Mouse (Mus musculus): ENCODE results near the gene Ctsa.
A peak's percentile ranks its signal among the peaks of the same experiment; 100 is the strongest.
"Not testable (repeated sequence)": the region's sequence is repeated elsewhere in the genome, so short reads cannot be mapped to it uniquely, and the experiment has no call there.

The Ctsa gene

DNA sequence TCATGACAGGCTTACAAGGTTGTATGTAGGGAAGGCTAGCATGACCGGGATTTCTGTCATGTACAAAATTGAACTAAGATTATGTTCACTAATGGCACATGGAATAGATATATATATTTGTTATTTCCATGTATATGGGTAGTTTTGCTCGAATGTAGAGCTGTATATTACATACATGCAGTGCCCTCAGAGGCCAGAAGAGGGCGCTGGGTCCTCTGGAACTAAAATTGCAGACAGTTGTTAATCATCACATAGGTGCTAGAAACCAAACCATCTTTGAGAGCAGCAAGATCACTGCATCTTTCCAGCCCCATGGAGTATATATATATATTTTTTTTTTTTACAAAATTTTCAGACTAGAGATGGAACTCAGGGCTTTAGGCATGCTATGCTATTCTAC lies 13.1 kb downstream of the Ctsa start:
- no peak for DNase-seq (ENCODE audit: low read depth, low spot score)

DNA sequence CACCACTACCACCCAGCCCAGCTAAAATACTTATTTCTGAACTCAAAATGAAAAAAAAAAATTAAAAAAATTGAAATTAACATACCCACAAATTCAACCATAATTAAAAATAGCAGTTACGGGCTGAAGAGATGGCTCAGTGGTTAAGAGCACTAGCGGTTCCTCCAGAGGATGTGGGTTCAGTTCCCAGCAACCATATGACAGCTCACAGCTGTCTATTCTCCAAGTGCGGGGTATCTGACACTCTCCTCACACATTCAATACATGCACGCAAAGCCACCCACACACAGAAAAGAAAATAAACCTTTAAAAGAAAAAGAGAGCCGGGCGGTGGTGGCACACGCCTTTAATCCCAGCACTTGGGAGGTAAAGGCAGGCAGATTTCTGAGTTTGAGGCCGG lies 17.4 kb downstream of the Ctsa start:
- no peak for DNase-seq (ENCODE audit: low read depth, low spot score)

DNA sequence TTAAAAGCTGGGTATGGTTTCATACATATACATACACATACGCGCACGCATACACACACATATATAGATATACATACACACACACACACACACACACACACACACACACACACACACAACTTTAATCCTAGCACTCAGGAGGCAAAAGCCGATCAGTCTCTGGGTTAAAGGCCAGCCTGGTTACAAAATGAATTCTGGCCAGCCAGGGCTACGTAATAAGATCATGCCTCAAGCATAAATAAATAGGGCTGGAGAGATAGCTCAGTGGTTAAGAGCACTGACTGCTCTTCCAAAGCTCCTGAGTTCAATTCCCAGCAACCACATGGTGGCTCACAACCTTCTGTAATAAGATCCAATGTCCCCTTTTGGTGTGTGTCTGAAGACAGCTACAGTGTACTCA lies 22.9 kb downstream of the Ctsa start:
- not testable (repeated sequence) for DNase-seq (ENCODE audit: low read depth, low spot score)

DNA sequence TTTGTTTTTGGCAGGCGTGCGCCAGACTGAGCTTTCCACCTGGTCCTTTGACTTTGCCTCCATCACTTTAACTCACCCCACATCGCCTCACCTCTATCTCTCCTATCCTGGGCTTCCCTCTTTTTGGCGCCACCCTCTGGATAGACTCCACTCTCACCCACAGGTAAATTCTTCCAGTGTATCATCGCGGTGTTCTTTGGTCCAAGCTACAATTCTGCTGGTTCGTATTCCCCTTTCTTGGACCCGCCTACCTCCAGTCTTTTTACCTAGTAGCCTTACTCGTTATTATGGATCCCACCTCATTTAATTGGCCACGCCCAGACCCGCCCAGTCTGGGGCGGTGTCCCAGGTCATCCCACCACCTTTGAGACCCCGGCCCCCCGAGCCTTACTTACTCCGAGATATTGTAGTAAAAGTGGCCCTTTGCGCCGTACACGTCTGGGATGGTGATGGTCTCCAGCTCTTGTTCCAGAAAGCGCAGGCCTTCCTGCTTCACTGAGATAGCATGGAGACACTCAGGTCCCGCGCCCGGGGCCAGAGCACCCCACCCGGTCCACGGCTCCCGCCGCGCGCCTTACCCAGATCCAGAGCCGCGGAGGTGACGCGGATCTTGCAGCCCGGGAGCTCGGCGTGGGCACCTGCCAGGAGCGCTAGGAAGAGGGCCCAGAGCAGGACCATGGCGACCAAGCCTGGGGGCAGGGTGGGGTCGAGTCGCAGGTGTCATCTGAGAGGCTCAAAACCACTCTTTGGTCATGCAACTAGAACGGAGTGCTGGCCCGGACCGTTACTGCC lies 23.8 kb downstream of the Ctsa start:
- no peak for DNase-seq (ENCODE audit: low read depth, low spot score)

DNA sequence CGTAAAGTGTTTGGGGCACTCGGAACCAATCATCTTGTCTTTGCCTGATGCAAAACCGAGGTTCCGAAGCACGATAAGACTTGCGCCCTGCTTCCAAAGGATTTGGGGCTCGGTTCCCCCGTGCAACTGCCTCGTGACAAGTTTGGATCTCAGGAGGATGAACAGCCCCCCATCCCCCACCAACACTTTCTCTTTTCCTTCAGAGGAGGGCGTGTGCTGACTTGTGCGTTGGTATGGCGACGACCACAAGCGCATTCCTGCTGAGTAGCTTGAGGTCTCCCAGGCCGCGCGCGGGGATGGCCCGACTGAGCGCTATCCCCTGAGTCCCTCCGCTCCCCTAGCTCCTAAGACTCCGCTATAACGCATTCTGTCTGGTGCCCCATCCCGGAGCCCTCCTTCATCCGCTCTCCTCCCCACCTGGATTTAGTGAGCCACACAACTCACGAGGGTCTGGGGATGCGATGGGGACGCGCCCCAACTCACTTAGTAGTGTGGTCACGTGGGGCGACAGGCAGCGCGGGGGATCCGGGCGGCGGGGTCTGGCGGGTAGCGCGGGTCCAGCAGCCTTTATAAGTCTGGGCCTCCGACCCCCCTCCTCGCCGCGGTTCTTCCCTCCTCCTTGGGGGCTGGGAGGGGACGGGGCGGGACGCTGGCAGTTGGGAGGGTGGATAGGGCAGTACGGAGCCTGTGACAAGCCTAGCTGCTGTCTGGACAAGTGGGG lies 24.6 kb downstream of the Ctsa start, which contains the start of gene Pltp:
Pltp (minus strand) TSS at position 611 of the 721 bp plus-strand sequence.
- peak; percentile 47 for DNase-seq (ENCODE audit: low read depth, low spot score)

DNA sequence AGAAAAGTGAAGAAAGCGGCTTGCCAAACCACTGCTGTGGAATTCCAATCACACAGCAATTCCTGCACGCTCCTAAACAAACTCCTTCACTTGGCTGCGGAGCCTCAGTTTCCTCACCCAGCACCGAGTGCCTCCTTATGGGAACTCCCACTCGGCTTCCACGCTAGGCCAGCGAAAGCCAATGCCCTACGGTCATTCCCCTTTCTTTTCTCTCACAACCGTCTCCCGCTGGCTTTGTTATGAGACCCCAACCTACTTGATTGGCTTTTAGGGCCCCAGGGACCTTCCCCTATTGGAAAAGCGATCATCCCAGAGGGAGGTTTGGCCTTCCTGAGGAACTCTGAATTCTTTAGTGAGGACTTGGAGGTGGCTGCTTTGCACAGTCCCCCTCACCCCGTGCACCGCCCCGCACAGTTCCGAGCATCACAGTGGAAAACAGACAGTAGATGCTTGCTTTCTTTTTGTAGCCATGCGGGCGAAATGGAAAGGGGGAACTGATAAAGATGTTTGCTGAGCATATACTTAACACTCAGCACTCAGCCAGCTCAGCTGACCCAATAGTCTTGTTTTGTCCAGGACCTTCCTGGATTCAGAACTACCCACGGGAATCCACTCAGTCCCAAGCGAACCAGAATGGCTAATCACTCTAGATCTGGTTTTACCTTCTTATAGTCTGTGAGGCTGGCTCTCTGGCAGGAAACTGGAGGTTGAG lies 25.3 kb downstream of the Ctsa start:
- DNase-seq (ENCODE audit: low read depth, low spot score): no peak

DNA sequence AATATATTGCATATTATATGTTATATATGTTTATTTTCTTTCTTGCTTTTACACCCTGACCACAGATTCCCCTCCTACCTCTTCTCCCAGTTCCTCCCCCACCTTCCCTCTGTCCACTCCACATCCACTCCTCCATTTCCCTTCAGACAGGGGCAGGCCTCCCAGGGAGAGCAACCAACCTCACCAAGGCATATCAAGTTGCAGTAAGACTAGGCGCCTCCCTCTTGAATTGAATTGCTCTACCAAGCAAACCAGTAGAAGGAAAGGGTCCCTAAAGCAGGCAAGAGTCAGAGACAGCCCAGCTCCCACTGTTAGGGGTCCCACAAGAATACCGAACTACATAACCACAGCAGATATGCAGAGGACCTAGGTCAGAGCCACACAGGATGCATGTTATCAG lies 26.5 kb downstream of the Ctsa start:
- DNase-seq (ENCODE audit: low read depth, low spot score): no peak

DNA sequence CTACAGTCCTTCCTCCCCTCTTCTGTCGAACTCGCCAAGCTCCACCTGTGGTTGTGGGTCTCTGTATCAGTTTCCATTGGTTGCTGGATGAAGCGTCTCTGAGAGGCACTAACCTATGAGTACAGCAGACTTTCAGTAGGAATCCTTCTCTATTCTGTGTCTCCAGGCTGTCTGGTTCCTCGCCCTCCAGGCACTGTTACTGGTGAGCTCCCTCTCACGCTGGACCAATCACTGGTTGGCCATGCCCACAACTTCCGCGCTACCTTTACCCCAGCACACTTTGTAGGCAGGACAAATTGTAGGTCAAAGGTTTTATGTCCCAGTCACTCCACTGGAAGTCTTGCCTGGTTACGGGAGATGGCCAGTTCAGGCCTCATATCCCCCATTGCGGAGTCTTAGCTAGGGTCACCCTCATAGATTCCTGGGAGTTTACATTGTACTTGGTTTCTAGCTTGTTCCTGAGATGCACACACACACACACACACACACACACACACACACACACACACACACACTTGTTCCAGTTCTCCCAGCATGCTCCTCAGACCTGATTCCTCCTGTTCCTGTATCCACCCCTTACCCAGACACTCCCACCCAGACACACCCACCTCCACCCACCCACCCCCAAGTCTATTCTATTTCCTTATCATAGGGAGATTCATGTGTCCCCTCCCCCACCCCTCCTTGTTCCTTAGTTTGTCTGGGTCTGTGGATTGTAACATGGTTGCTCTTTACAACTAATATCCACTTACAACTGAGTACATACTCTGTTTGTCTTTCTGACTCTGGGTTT lies 27.2 kb downstream of the Ctsa start:
- no peak for DNase-seq (ENCODE audit: low read depth, low spot score)

DNA sequence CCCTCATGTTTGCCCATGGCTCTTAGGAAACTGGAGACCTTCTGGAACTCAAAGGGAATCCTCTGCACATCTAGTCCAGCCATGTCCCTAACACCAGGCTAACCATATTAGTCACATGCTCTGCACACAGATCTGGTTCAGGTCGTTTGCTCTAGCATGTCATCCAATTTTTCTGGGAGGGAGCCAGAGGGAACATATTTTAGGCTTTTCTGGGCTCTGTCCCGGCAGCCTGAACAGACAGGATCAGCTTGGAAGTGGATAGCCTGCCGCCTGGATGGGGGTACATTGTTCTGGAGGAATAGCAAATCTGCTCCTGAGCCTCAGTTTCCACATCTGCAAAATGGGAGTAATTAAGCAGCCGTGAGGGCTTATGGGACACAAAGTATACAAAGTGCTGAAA lies 28.4 kb downstream of the Ctsa start:
- DNase-seq (ENCODE audit: low read depth, low spot score): no peak

DNA sequence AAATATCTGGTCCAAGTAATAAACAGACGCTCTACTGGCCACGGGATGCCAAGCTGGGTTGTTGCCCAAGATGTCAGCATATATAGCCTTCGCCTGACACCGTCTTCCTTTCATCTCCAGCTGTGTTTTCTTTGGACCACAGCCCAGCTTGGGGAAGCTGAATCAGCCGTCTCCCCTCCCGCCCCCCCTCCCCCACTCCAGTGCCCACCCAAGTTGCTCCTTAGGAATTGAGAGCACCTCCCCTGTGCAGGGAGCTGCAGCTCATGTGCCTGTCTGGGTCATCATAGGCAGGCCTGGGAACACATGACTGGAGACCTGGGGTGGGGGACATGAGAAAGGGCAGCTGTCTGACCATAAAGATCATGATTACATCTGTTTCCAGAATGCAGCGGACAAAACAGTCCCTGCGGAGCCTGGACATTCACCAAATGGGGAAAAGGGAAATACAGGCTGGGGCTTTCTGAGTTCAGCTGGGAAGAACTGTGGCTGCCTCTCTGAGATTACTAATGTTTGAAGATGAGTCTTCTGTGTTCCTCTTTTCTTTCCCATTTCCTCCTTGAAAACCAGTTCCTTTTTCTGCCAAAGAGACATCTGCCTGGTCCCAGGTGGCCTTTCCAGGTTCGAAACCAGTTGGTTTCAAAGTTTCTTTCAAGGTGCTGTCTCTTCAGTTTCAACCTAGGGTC lies 29.6 kb downstream of the Ctsa start:
- DNase-seq (ENCODE audit: low read depth, low spot score): peak; percentile 49

DNA sequence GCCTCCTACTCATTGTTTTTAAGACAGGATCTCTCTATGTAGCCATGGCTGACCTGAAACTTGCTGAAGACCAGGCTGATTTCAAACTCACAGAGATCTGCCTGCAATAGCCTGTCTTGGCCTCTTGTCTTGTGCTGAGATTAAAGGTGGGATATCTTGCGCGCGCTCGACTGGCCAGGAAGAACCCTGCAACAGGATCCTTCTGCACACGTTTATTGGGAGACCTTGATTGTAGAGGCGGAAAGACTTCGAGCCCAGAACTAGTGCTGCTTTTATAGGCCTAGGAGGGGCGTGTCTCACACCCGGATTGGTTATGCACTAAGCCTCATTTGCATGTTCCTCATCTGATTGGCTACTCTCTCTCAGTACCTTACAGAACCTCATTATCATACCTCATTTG lies 30.7 kb downstream of the Ctsa start:
- not testable (repeated sequence) for DNase-seq (ENCODE audit: low read depth, low spot score)

DNA sequence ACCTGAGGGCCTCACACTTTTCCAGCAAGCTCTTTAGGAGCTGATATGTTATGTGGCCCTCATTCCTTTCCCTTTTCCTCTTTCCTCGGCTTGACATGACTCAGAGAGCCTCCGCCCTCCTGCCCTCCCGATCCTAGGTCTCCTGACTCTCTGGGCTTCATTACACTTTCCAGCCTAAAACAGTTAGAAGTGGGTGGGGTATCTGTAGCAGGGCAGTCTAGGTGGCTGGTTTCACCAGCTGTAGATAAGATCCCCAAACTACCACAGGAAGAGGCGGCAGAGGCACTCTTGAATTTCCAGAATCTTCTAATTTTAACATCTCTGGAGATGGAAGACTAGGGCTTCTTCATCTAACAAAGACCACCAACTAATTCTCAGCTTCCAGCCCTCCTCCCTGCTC lies 31.9 kb downstream of the Ctsa start:
- DNase-seq (ENCODE audit: low read depth, low spot score): no peak

DNA sequence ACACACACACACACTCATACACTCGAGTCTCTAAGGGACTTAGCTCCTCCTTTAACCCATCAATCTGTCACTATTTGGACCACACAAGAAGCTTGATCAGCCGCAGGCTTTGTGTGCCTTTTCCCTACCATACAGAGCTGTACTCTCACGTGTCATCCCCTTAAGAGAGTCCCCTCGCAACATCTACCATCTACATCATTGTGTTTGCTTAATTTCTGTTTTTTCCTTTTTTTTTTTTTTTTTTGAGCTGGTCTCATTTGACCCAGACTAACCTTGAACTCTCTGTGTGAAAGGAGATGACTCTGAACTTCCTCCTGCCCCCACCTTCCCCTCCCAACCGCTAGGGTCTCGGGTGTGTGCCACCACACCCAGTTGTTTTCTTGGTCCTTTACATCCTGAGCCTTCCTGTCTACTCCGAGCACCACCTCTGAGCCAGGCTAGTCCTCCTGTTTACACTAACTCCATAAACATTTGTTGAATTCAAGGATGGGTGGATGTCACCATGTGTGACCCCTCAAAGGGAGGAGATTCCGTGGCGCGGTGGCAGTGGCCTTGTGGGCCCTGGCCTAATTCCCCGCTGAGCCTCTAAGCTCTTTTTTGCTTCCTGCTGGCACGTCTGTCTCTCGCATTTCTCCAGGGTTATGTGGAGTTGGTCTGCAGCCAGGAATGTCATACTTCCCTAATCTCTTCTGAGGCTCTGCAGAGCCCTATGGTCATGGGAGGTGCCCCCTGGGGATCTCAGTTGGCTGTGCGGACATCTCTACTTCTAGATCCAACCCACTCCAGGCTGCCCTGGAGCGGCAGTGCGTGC lies 34.3 kb downstream of the Ctsa start:
- no peak for DNase-seq (ENCODE audit: low read depth, low spot score)

DNA sequence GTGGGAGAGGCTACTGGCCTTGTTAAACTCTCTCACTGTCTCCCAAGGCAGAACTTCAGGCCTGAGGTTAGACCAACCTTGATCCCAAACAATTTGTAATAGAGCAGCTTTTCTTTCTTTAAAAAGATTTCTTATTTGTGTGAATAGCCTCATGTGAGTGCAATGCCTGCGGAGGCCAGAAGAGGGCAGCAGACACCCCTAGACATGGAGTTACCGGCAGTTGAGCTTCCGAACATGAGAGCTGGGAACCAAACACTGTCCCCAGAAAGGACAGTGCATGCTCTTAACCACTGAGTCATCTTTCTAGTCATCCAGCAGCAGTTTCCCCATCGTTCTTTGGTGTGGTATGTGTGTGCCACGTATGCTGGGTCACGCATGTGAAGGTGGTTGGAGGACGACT lies 34.9 kb downstream of the Ctsa start:
- no peak for DNase-seq (ENCODE audit: low read depth, low spot score)

DNA sequence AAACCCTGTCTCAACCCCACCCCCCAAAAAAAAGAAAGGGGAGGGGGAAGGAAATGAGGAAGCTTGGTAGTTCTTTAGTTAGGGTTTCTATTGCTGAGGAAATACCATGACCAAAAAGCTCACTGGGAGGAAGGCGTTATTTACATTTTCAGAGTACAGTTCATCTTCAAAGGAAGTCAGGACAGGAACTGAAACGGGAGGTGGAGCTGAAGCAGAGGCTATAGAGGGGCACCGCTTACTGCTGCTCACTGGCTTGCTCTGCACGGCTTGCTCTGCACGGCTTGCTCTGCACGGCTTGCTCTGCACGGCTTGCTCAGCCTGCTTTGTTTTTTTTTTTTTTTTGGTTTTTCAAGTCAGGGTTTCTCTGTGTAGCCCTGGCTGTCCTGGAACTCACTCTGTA lies 35.8 kb downstream of the Ctsa start:
- no peak for DNase-seq (ENCODE audit: low read depth, low spot score)

DNA sequence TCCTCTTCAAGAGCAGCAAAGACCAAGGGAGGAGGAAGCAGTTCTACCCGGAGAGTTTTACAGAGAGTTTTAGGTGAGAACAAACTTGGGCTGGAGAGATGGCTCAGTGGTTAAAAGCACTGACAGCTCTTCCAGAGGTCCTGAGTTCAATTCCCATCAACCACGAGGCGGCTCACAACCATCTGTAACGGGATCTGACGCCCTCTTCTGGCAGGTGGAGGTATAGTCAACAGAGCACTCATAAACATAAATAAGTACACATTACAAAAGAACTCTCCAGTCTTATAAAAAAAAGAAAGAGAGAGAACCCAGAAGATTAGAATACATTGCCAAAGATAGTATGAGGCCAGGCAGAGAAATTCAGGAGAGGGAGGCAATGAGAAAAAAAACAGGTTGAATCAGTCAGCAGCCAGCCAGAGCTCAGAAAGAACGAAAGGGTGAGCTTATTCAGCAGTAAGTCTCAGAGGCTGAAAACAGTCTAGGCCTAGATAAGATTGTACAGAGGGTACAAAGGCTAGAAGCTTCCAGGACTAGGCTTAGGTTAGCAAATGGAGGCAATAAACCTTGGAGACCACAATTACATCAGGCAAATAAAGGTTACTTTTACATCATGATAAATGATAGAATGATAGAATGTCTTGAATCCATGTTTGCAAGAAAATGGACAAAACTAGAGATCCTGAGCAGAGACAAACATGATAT lies 39.1 kb downstream of the Ctsa start:
- no peak for DNase-seq (ENCODE audit: low read depth, low spot score)

DNA sequence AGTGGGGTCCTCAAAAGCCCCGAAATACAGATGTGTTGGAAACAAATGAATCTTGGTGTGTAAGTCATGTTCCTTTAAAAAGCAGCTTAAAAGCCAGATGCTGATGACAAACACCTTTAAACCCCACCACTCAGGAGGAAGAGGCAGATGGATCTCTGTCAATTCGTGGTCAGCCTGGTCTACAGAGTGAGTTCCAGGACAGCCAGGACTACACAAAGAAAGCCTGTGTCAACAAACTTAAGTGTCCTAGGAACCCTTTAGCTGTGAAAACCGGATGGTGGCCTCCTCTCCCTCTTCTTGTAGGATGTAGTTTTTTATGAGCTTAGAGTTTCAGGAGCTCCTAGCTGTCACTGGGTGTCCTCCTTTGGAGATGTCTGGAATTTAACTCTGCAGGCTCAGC lies 40.9 kb downstream of the Ctsa start:
- no peak for DNase-seq (ENCODE audit: low read depth, low spot score)

DNA sequence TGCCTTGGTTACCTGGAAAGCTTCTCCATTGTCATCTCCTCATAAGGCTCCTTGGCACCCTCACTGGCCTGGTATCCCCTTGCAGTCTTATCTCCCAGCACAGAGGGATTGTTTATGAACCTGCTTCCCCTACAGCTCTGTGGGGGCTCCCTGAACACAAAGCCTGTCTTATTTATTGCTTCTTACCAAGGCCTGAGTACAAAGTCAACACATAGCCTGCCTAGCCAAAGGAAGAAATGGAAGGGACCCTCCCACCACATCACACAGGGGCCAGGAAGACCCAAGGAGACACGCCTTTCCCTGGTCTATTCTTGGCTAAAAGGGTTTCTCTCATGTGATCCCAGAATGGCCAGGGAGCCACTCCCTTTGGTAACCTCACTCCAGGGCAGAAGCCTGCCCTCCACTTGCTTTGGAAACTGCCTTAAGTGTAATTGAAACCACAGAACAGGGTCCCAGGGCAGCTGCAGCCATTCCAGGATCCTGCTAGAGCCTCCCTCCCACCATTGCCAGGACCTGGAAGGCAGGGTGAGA lies 41.6 kb downstream of the Ctsa start:
- DNase-seq (ENCODE audit: low read depth, low spot score): no peak

DNA sequence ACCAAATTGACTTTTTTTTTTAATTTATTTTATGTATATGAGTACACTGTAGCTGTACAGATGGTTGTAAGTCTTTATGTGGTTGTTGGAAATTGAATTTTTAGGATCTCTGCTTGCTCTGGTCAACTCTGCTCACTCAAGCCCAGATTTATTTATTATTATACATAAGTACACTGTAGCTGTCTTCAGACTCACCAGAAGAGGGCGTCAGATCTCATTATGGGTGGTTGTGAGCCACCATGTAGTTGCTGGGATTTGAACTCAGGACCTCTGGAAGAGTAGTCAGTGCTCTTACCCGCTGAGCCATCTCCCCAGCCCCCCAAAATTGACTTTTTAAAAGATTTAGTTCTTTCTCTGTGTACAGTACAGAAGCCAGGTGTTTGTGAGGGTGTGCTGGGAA lies 43.0 kb downstream of the Ctsa start:
- DNase-seq (ENCODE audit: low read depth, low spot score): not testable (repeated sequence)
